Mouse (Mus musculus) mouse embryonic stem cell (cell line): ENCODE results near the gene Nosip.
"Not testable (repeated sequence)": the region's sequence is repeated elsewhere in the genome, so short reads cannot be mapped to it uniquely, and the experiment has no call there.

Source experiments
- in situ Hi-C, 2 experiments: fragments of 300-500 bp; cut with MboI; formaldehyde crosslinking; loops; 1 replicate in 1 of 2; 3 replicates in 1 of 2; pipeline ENCODE4 v1.14.3; 2019 to 2020; ENCODE audit warnings: low sequenced_read_pairs in 2 of 2, low pct_unique_long_range_greater_than_20kb in 1 of 2, mixed read lengths in 1 of 2; ENCODE audit not compliant: unreplicated experiment in 1 of 2

Gene Nosip

GRCm38 (mm10) chr7:45079856-45080255, 17.6 kb downstream of the Nosip start:
- in situ Hi-C loops: no loop called here

GRCm38 (mm10) chr7:45081016-45081415, 18.8 kb downstream of the Nosip start:
- in situ Hi-C loops: no loop called here

GRCm38 (mm10) chr7:45082401-45083299, 20.4 kb downstream of the Nosip start:
- in situ Hi-C loops: no loop called here

GRCm38 (mm10) chr7:45083300-45083890, 21.2 kb downstream of the Nosip start:
- in situ Hi-C loops: no loop called here

GRCm38 (mm10) chr7:45086084-45086483, 23.9 kb downstream of the Nosip start:
- in situ Hi-C loops: no loop called here

- in situ Hi-C loops: no loop called here
Observed at GRCm38 (mm10) chr7:45088597-45088996, 26.4 kb downstream of the Nosip start.

- in situ Hi-C loops: no loop called here
Observed at GRCm38 (mm10) chr7:45090251-45090977, 28.2 kb downstream of the Nosip start.

GRCm38 (mm10) chr7:45091001-45091990, 29.1 kb downstream of the Nosip start:
- in situ Hi-C loops: no loop called here

GRCm38 (mm10) chr7:45092048-45092447, 29.8 kb downstream of the Nosip start, which contains the start of gene Rcn3:
Gene Rcn3, minus strand, starts transcription at chr7:45092221.
- in situ Hi-C loops: no loop called here

- in situ Hi-C loops: no loop called here
Observed at GRCm38 (mm10) chr7:45092828-45093515, 30.7 kb downstream of the Nosip start.

GRCm38 (mm10) chr7:45093516-45093905, 31.3 kb downstream of the Nosip start:
- in situ Hi-C loops: no loop called here

- in situ Hi-C loops: no loop called here
Observed at GRCm38 (mm10) chr7:45094121-45094520, 31.9 kb downstream of the Nosip start.

- in situ Hi-C loops: no loop called here
Observed at GRCm38 (mm10) chr7:45095367-45095766, 33.1 kb downstream of the Nosip start.

- in situ Hi-C loops: not testable (repeated sequence)
Observed at GRCm38 (mm10) chr7:45095965-45096364, 33.7 kb downstream of the Nosip start.

GRCm38 (mm10) chr7:45097479-45097878, 35.2 kb downstream of the Nosip start:
- in situ Hi-C loops: no loop called here

- in situ Hi-C loops: no loop called here
Observed at GRCm38 (mm10) chr7:45098541-45099240, 36.5 kb downstream of the Nosip start.

GRCm38 (mm10) chr7:45100046-45100445, 37.8 kb downstream of the Nosip start:
- in situ Hi-C loops: no loop called here
